Mouse (Mus musculus) frontal cortex, adult (tissue): Measurements from ENCODE around the gene Psd.
A peak's percentile ranks its signal among the peaks of the same experiment; 100 is the strongest.

Experiments
- ATAC-seq: cut with Nextera tagmentation; 2 replicates; pipeline ENCODE4 v1.9.2; 2017; ENCODE audit warnings: mild to moderate bottlenecking, moderate library complexity, mixed read lengths; ENCODE audit not compliant: low TSS enrichment

The Psd gene

DNA sequence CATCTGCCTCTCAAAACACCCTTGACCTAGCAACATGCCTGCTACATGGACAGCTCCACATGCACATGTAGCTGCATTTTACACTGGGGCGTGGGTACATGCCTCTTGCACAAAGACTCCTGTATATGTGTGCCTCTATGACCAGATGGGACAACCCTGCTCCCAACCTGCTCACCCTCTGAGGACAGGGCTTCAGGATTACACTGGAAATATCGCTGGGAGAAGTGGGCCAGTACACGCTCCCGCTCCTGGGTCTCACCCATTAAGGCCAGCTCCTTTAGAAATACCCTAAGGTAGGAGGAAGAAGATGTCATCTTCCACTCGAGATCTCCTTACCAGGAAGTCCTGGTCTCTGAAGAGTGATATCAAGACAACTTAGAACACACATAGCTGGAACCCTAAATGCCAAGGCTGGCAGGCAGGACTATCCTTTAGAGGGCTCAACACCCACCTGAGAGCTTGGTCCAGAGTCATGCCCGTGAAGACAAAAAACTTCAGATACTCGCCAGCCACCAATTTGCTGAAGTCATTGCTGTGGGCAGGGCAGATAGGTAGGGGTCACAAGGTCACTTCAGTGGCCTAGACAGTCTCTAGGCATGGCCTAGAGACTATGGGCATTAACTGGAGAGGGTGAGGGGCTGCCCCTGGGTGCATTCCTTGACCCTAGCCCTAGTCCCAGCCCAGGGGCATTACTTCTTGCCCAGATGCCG lies 6.7 kb downstream of the Psd start:
- ATAC-seq: no peak

GRCm38 (mm10) chr19:46318586-46319378 lies 8.2 kb downstream of the Psd start:
- ATAC-seq: peak; percentile 47

- no peak; the same call in 1 of the 2 replicates for ATAC-seq
Measured at GRCm38 (mm10) chr19:46318031-46318471, 8.9 kb downstream of the Psd start.

DNA sequence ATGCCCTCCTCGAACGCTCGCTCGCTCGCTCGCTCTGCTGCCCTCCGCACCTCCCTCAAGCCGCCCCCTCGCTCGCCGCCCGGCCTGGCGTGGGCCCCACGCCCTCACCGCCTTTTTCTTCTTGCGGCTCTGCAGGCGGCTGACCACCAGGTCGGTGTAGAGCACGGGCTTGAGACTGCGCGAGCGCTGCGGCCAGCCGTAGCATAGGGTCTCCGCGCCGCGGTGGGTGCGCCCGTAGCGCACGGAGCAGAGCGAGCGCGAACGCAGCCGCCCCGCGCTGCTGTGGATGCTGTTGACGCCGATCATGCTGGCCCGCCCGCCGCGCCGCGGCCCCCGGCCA lies 9.4 kb downstream of the Psd start:
- no peak for ATAC-seq

DNA sequence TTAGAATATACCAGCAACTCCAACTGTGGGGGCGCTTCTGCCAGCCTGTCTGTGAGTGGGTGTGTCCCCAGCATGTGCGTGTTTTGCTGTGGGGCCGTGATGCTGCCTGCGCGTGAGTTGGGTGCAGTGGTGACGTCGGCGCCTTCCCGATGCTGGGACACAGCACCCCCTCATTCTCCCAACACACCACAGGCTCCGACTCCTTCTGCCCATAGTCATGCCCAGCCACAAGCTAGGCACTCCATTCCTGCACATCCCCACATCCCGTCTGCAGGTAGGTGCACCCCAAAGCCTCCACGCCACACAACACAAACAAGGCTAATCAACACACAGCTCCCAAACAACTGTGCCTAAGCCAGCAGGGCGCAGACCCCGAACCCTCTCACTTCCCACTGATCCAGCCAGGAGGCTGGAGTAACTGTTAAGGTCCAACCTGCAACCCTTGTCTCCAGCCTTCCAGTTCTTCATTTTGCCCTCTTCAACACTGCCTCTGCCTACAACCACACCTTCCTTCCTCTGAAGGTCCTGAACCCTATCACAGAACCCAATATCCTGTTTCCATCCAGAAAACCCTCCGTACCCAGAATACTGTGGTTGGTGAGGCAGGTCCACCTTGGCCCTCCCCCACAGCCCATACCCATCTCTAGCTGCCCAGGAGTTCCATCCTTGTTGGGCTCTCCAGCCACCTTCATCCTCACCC lies 10.0 kb downstream of the Psd start:
- peak; percentile 58 for ATAC-seq

- ATAC-seq: no peak
Measured at GRCm38 (mm10) chr19:46315752-46316610, 11.0 kb downstream of the Psd start.

DNA sequence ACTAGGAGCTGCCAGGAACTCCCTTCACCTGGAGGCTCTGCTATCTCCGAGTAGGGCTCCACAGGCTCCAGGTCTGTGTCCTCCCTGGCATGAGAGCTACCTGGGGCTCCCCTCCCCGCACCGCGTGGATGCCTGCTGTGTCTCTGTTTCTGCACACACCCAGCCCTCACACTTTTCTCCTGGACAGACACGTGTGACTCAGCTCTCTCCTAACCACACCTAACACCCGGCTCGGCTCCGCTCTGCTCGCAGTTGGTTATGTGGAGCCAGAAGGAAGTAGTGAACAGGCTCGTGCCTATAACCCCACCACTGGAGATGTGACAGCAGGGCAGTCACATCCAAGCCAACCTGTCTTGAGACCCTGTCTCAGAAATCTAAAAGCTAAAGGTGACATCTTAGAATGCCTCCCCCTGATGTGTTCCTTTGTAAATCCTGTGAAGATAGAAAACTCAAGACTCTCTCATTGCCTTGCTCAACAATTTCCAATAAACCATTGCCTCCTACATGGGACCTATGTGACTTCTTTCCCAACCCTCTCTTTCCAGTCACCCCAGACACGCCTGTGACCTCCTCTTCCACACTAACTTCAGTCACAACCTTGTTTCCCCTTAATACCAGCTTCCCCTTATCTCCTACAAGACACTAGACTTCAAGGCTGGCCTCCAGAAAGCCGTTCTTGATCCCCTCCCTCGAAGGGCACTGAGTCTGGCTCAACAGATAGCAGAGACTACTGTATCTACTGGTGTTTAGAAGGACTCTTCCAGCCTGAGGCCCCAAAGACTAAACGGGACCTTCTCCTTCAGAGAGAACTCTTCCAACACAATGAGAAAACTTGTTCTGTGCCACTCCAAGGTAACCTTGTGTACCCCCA lies 11.8 kb downstream of the Psd start:
- ATAC-seq: no peak

DNA sequence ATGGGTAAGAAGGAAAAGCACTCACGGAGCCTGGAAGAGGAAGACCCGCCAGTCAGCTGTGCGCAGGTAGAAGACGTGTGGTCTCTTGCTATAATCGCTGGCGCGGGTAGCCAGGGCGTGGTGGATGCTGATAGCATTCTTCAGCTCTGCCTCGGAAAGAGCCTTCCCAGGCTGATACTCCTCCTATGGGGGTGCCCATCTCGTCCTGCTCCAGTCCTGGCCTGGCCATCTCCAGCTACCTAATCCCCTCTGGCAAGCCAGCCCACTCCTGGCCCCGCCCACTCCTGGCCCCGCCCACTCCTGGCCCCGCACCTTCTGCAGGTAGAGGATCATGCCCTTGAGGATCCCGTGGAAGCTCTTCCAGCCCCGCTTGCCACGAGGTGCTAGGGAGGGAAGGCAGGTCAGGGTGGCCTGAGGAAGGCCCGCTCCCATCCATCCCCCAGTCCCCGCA lies 12.8 kb downstream of the Psd start:
- no peak for ATAC-seq

DNA sequence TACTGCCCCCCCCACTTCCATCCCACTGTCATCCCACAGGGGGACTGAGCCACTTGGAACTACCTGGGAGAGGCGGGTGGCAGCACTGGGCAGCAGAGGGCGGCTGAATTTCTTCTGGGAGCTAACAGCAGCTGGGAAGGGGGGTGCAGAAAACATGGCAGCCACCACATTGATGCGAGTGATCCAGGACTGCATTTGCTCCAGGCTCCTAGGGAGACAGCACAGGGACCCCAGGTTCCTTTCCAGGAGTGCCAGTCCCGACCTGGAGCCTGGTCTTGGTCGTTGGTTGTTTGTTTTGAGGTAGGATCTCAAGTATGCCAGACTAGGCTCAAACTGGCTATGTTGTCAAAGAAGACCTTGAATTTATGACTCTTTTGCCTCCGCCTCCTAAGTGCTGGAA lies 13.4 kb downstream of the Psd start:
- no peak for ATAC-seq

DNA sequence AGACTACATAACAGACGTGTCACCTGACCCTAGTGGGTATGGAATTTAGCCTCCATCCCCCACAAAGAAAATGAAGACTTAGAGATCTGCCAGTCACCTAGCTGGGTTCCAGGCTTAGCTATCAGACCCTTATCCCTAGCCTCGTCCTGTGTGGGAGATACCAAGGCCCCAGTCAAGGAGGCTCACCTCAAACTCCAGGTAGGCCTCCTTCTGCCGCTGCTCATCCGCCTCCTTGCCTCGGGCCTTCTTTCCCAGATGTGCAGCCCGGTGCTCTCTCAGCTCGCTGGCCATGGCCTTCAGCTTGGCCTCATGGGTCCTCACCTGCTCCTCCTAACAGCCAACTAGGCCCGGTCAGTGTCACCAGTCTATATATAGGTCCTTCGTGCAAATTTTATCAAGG lies 13.8 kb downstream of the Psd start:
- no peak for ATAC-seq

DNA sequence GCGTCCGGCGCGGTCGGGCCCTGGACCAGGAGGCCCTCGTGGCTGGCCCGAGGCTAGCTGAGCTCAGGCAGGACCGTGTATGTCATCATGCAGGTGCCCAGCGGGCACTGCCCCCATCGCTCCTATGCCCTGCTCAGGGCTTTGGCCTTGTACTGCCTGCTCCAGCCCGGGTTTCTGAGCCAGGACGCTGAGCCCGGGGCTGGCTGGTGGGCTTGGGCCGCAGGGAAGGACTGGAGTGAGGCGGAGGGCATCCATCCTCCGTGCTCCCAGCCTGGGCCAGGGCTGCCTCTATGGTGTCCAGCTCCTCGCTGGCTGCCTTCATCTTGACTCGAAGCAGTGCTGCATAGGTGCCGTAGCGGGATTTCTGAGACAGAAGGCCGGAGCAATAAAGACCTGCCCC lies 14.4 kb downstream of the Psd start:
- no peak for ATAC-seq

- no peak for ATAC-seq
Measured at GRCm38 (mm10) chr19:46311341-46311740, 15.6 kb downstream of the Psd start.

GRCm38 (mm10) chr19:46310312-46310865 lies 16.6 kb downstream of the Psd start:
- ATAC-seq: no peak

DNA sequence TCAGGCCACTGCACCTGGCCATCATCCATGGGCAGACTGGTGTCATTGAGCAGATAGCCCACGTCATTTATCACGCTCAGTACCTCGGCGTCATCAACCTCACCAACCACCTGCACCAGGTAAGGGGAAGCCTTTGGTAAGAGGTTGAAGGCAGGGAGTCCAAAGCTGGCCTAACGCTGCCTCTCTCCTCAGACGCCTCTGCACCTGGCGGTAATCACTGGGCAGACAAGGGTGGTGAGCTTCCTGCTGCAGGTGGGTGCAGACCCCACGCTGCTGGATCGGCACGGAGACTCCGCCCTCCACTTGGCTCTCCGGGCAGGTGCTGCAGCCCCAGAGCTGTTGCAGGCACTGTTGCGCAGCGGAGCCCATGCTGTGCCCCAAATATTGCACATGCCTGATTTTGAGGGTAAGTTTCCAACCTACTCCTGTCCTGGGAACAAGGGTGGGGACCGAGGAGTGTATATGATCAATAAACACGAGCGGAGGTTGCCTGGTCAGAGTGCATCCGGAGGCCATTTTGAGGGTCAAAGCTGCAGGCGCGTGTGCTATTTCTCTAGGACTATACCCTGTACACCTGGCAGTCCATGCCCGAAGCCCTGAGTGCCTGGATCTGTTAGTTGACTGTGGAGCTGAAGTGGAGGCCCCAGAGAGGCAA lies 17.2 kb downstream of the Psd start:
- ATAC-seq: no peak

GRCm38 (mm10) chr19:46308706-46309435 lies 18.1 kb downstream of the Psd start:
- ATAC-seq: peak; percentile 62

- ATAC-seq: no peak
Measured at GRCm38 (mm10) chr19:46308303-46308702, 18.7 kb downstream of the Psd start.

- no peak for ATAC-seq
Measured at GRCm38 (mm10) chr19:46307781-46308180, 19.2 kb downstream of the Psd start.

GRCm38 (mm10) chr19:46306751-46307289 lies 20.1 kb downstream of the Psd start:
- no peak for ATAC-seq

DNA sequence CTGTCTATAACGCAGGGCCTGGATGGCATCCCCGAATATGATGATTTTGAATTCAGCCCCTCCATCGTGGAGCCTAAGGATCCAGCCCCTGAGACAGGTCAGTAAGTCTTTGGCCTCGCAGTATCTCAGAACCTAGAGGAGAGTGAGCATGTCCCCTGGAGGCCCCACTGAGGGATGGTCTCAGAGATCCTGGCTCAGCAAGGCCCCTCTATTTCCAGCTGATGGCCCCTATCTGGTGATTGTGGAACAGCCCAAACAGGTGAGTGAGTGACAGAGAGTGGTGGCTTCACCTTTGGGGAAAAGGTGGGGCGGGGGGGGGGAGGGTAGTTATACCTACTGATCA lies 20.7 kb downstream of the Psd start:
- no peak for ATAC-seq
